Mouse (Mus musculus): ENCODE results near the gene Rab5if. TPM values are rescaled to one million over a fixed set of nuclear protein-coding genes. Genes with fewer than 3 reads are reported as not detected.

Rab5if gene
- polyA plus RNA-seq, 1 experiment from 2014 or later: 186 TPM

- Histone ChIP-seq H3K4me3 (ENCODE audit: low read depth, low read length) (peak within 1 kb of the TSS; percentile 89), H3K4me2 (ENCODE audit: low read depth, low read length, severe bottlenecking) (peak within 1 kb of the TSS; percentile 89), H3K27me3 (ENCODE audit: control insufficient read depth, insufficient read depth, low read length) (no peaks in the 10 kb centered on the region), H3K9ac (ENCODE audit: low read length) (peak within 1 kb of the TSS; percentile 96), H3K36me3 (ENCODE audit: control insufficient read depth, insufficient read depth, low read length) (no peaks in the 10 kb centered on the region; the same call in 1 of the 2 replicates), H3K9me3 (ENCODE audit: control insufficient read depth, low read length) (no peaks in the 10 kb centered on the region), H3K27ac (ENCODE audit: low read depth, low read length) (peak within 1 kb of the TSS; percentile 93), H3K4me1 (replicated peaks; ENCODE audit: control insufficient read depth, insufficient read depth, low read length) (peaks cover 7% of the 10 kb centered on the region; the same call in 1 of the 2 replicates)
- WGBS: 1% methylated on average over 50 of the region's 61 CpGs
- DNase-seq (ENCODE audit: low spot score) (peak; percentile 99), ATAC-seq (replicated peaks; ENCODE audit: low FRiP score) (peak; percentile 86)
Measured at GRCm38 (mm10) chr2:156839319-156840191, 23.4 kb upstream of the Rab5if start, which contains the start of gene Tgif2. Gene Tgif2, plus strand, starts transcription at chr2:156840007.

- Histone ChIP-seq H3K27me3 (ENCODE audit: control insufficient read depth, insufficient read depth, low read length) (no peaks in the 10 kb centered on the region), H3K4me1 (replicated peaks; ENCODE audit: control insufficient read depth, insufficient read depth, low read length) (peaks cover 11% of the 10 kb centered on the region; the same call in 1 of the 2 replicates), H3K4me3 (ENCODE audit: low read depth, low read length) (peak overlapping the region; percentile 89), H3K9me3 (ENCODE audit: control insufficient read depth, low read length) (no peaks in the 10 kb centered on the region), H3K4me2 (ENCODE audit: low read depth, low read length, severe bottlenecking) (peak overlapping the region; percentile 89), H3K36me3 (ENCODE audit: control insufficient read depth, insufficient read depth, low read length) (no peaks in the 10 kb centered on the region), H3K27ac (ENCODE audit: low read depth, low read length) (peak overlapping the region; percentile 93), H3K9ac (ENCODE audit: low read length) (peak overlapping the region; percentile 96)
- DNase-seq (ENCODE audit: low spot score) (peak; percentile 89), ATAC-seq (replicated peaks; ENCODE audit: low FRiP score) (peak; percentile 57)
- WGBS: 1% methylated on average over 57 of the region's 79 CpGs
Measured at GRCm38 (mm10) chr2:156840301-156841027, 22.5 kb upstream of the Rab5if start.

- H3K9ac ChIP-seq (ENCODE audit: low read length): peak overlapping the region; percentile 96
- peak; percentile 80 for DNase-seq (ENCODE audit: low spot score)
- H3K36me3 ChIP-seq (ENCODE audit: control insufficient read depth, insufficient read depth, low read length): peaks cover 4% of the 10 kb centered on the region; the same call in 1 of the 2 replicates
- H3K4me2 ChIP-seq (ENCODE audit: low read depth, low read length, severe bottlenecking): peak overlapping the region; percentile 89
- H3K4me1 ChIP-seq (replicated peaks; ENCODE audit: control insufficient read depth, insufficient read depth, low read length): peaks cover 12% of the 10 kb centered on the region; the same call in 1 of the 2 replicates
- H3K9me3 ChIP-seq (ENCODE audit: control insufficient read depth, low read length): no peaks in the 10 kb centered on the region
- 0 out of 2 replicates have a peak, but pooled peaks have one; percentile 3 for ATAC-seq (replicated peaks; ENCODE audit: low FRiP score)
- H3K27me3 ChIP-seq (ENCODE audit: control insufficient read depth, insufficient read depth, low read length): no peaks in the 10 kb centered on the region
- under 1% methylated on average over 41 of the region's 42 CpGs for WGBS
- peak overlapping the region; percentile 93 for H3K27ac ChIP-seq (ENCODE audit: low read depth, low read length)
- H3K4me3 ChIP-seq (ENCODE audit: low read depth, low read length): peak overlapping the region; percentile 89
Measured at GRCm38 (mm10) chr2:156841028-156841840, 21.7 kb upstream of the Rab5if start.

GRCm38 (mm10) chr2:156841841-156842706 is 20.9 kb upstream of the Rab5if start:
- DNase-seq (ENCODE audit: low spot score): peak; percentile 70
- Histone ChIP-seq H3K36me3 (ENCODE audit: control insufficient read depth, insufficient read depth, low read length) (peaks cover 4% of the 10 kb centered on the region; the same call in 1 of the 2 replicates), H3K9me3 (ENCODE audit: control insufficient read depth, low read length) (no peaks in the 10 kb centered on the region), H3K9ac (ENCODE audit: low read length) (peak overlapping the region; percentile 96), H3K4me3 (ENCODE audit: low read depth, low read length) (peak overlapping the region; percentile 89), H3K4me1 (replicated peaks; ENCODE audit: control insufficient read depth, insufficient read depth, low read length) (peaks cover 13% of the 10 kb centered on the region; the same call in 1 of the 2 replicates), H3K27ac (ENCODE audit: low read depth, low read length) (peak overlapping the region; percentile 93; the same call in 1 of the 2 replicates), H3K27me3 (ENCODE audit: control insufficient read depth, insufficient read depth, low read length) (no peaks in the 10 kb centered on the region), H3K4me2 (ENCODE audit: low read depth, low read length, severe bottlenecking) (peak overlapping the region; percentile 89)
- ATAC-seq (replicated peaks; ENCODE audit: low FRiP score): no peak
- WGBS: 2% methylated on average over 20 of the region's 20 CpGs

GRCm38 (mm10) chr2:156842711-156843110 is 20.2 kb upstream of the Rab5if start:
- peak overlapping the region; percentile 89 for H3K4me3 ChIP-seq (ENCODE audit: low read depth, low read length)
- no peak for ATAC-seq (replicated peaks; ENCODE audit: low FRiP score)
- peak; percentile 60 for DNase-seq (ENCODE audit: low spot score)
- H3K36me3 ChIP-seq (ENCODE audit: control insufficient read depth, insufficient read depth, low read length): peaks cover 4% of the 10 kb centered on the region; the same call in 1 of the 2 replicates
- no peaks in the 10 kb centered on the region for H3K9me3 ChIP-seq (ENCODE audit: control insufficient read depth, low read length)
- 11% methylated on average over 11 of the region's 11 CpGs for WGBS
- no peak overlapping the region for H3K27ac ChIP-seq (ENCODE audit: low read depth, low read length)
- H3K4me1 ChIP-seq (replicated peaks; ENCODE audit: control insufficient read depth, insufficient read depth, low read length): peaks cover 14% of the 10 kb centered on the region; the same call in 1 of the 2 replicates
- no peaks in the 10 kb centered on the region for H3K27me3 ChIP-seq (ENCODE audit: control insufficient read depth, insufficient read depth, low read length)
- peak overlapping the region; percentile 96 for H3K9ac ChIP-seq (ENCODE audit: low read length)
- peak overlapping the region; percentile 89 for H3K4me2 ChIP-seq (ENCODE audit: low read depth, low read length, severe bottlenecking)

- Histone ChIP-seq H3K4me2 (ENCODE audit: low read depth, low read length, severe bottlenecking) (no peak overlapping the region), H3K9me3 (ENCODE audit: control insufficient read depth, low read length) (no peaks in the 10 kb centered on the region), H3K27me3 (ENCODE audit: control insufficient read depth, insufficient read depth, low read length) (no peaks in the 10 kb centered on the region), H3K4me1 (replicated peaks; ENCODE audit: control insufficient read depth, insufficient read depth, low read length) (peaks cover 14% of the 10 kb centered on the region; the same call in 1 of the 2 replicates), H3K27ac (ENCODE audit: low read depth, low read length) (no peak overlapping the region), H3K9ac (ENCODE audit: low read length) (no peak overlapping the region), H3K4me3 (ENCODE audit: low read depth, low read length) (no peak overlapping the region), H3K36me3 (ENCODE audit: control insufficient read depth, insufficient read depth, low read length) (peaks cover 6% of the 10 kb centered on the region; the same call in 1 of the 2 replicates)
- DNase-seq (ENCODE audit: low spot score) (no peak), ATAC-seq (replicated peaks; ENCODE audit: low FRiP score) (no peak)
- WGBS: 82% methylated on average over 10 of the region's 10 CpGs
Measured at GRCm38 (mm10) chr2:156843331-156843730, 19.6 kb upstream of the Rab5if start.

GRCm38 (mm10) chr2:156844715-156845114 is 18.2 kb upstream of the Rab5if start:
- Histone ChIP-seq H3K9ac (ENCODE audit: low read length) (no peak overlapping the region), H3K27ac (ENCODE audit: low read depth, low read length) (peak overlapping the region; percentile 46; the same call in 1 of the 2 replicates), H3K4me3 (ENCODE audit: low read depth, low read length) (no peak overlapping the region), H3K4me2 (ENCODE audit: low read depth, low read length, severe bottlenecking) (no peak overlapping the region), H3K9me3 (ENCODE audit: control insufficient read depth, low read length) (no peaks in the 10 kb centered on the region), H3K4me1 (replicated peaks; ENCODE audit: control insufficient read depth, insufficient read depth, low read length) (peaks cover 14% of the 10 kb centered on the region; the same call in 1 of the 2 replicates), H3K36me3 (ENCODE audit: control insufficient read depth, insufficient read depth, low read length) (peaks cover 6% of the 10 kb centered on the region; the same call in 1 of the 2 replicates), H3K27me3 (ENCODE audit: control insufficient read depth, insufficient read depth, low read length) (no peaks in the 10 kb centered on the region)
- 61% methylated on average over 10 of the region's 10 CpGs for WGBS
- no peak for ATAC-seq (replicated peaks; ENCODE audit: low FRiP score)
- no peak for DNase-seq (ENCODE audit: low spot score)
